Comparison of ENCODE assay signal across 31 mouse cellular contexts in the genomic region with DNA sequence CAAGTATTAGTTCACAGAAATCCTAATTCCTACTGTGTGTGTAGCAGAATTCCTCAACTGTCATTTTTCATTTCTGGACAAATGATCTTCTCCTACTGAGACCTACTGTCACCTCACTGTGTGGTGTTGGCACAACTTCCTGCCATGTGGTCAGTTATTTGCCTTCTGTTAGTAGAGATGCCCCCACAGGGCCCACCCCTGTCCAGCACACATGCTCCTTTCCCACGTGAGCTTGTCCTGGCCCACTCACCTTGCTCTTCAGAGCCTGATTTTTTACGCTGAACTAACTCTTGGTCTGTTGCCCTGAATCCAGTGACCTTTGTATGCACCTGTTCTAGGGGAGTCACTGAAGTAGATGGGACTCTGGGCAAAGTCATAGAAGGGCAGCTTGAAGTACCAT. TPM values are rescaled to one million over a fixed set of nuclear protein-coding genes. Genes with fewer than 3 reads are reported as not detected.
DNase-seq lines count a peak whose midpoint lies in the region; ATAC-seq and TF ChIP-seq lines count a peak whose summit lies in the region.
"Had no signal": no experiment of that assay in that cellular context is flagged by ENCODE, and none has a peak within 500 bp of the region (broad histone marks: within the 10 kb centered on the region; RNA-seq: fewer than 3 reads in every experiment).

No protein-coding gene starts in this region.

- no peak overlapping the region for H3K4me2 ChIP-seq in hindbrain, postnatal 0 days (ENCODE audit: low read depth, low read length)
- H3K4me2 ChIP-seq in intestine, postnatal 0 days (replicated peaks; ENCODE audit: low read depth): no peak overlapping the region
- H3K4me2 ChIP-seq: embryonic facial prominence, embryonic 12.5 days; heart, embryonic 12.5 days; hindbrain, embryonic 15.5 days; liver, embryonic 12.5 days; midbrain, embryonic 13.5 days had no signal

- peak; percentile 30 for DNase-seq in hindbrain, postnatal 0 days (ENCODE audit: low spot score)
- DNase-seq in hindbrain, embryonic 10.5 days (ENCODE audit: low spot score): no peak
- DNase-seq in brain, adult 2 months (ENCODE audit: low read depth, low spot score): peak; percentile 99
- DNase-seq in cerebellum, adult 2 months: peak; percentile 88 to 97
- peak; percentile 89 to 94 for DNase-seq in cerebellum, postnatal 14 days
- DNase-seq in gastrocnemius, adult 2 months: no peak
- no peak for DNase-seq in spleen, postnatal 36 days (ENCODE audit: low spot score in 2 of 2)
- DNase-seq: adrenal gland, adult 2 months; adrenal gland, postnatal 36 days; embryo, embryonic 11 days; heart, adult 2 months; kidney, postnatal 14 days; liver, postnatal 0 days; lung, postnatal 36 days; retina, postnatal 1 day; spleen, adult 18-20 months; thymus, adult 18-20 months; thymus, postnatal 25 days had no signal

- H3K27me3 ChIP-seq in hindbrain, postnatal 0 days (ENCODE audit: insufficient read depth, low read length): no peaks in the 10 kb centered on the region
- H3K27me3 ChIP-seq in hindbrain, embryonic 10.5 days (ENCODE audit: insufficient read depth, poor library complexity, severe bottlenecking): no peaks in the 10 kb centered on the region
- H3K27me3 ChIP-seq in cerebellum, adult 2 months (ENCODE audit: control insufficient read depth, insufficient read depth, low read length): no peaks in the 10 kb centered on the region
- H3K27me3 ChIP-seq in intestine, postnatal 0 days (replicated peaks; ENCODE audit: control insufficient read depth, insufficient read depth, low read length): no peaks in the 10 kb centered on the region
- H3K27me3 ChIP-seq: CH12.LX; embryonic facial prominence, embryonic 12.5 days; heart, embryonic 12.5 days; hindbrain, embryonic 15.5 days; liver, embryonic 12.5 days; midbrain, embryonic 13.5 days had no signal

- no peak overlapping the region for H3K9ac ChIP-seq in hindbrain, postnatal 0 days (replicated peaks; ENCODE audit: low read length)
- H3K9ac ChIP-seq in intestine, postnatal 0 days (ENCODE audit: low read depth, low read length): no peak overlapping the region
- H3K9ac ChIP-seq: embryonic facial prominence, embryonic 12.5 days; heart, embryonic 12.5 days; hindbrain, embryonic 15.5 days; liver, embryonic 12.5 days; liver, postnatal 0 days; midbrain, embryonic 13.5 days had no signal

- no peak for TF ChIP-seq POLR2A in cerebellum, adult 2 months (IDR thresholded peaks at IDR 0.05; ENCODE audit: borderline replicate concordance, insufficient read depth, low read length)

- H3K27ac ChIP-seq in hindbrain, postnatal 0 days: no peak overlapping the region
- H3K27ac ChIP-seq in hindbrain, embryonic 10.5 days: no peak overlapping the region
- H3K27ac ChIP-seq in cerebellum, adult 2 months (ENCODE audit: insufficient read depth, low read length): no peak overlapping the region; the same call in 1 of the 2 replicates
- no peak overlapping the region for H3K27ac ChIP-seq in gastrocnemius, adult 2 months
- no peak overlapping the region for H3K27ac ChIP-seq in intestine, postnatal 0 days (ENCODE audit: low read depth, low read length)
- H3K27ac ChIP-seq: embryonic facial prominence, embryonic 12.5 days; heart, adult 2 months; hindbrain, embryonic 15.5 days; left cerebral cortex, adult 2 months; liver, embryonic 12.5 days; midbrain, embryonic 13.5 days; stomach, postnatal 0 days had no signal

- H3K4me3 ChIP-seq in hindbrain, postnatal 0 days (ENCODE audit: low read length): no peak overlapping the region
- no peak overlapping the region for H3K4me3 ChIP-seq in hindbrain, embryonic 10.5 days
- H3K4me3 ChIP-seq in cerebellum, adult 2 months (replicated peaks; ENCODE audit: insufficient read depth, low read depth, low read length): no peak overlapping the region
- H3K4me3 ChIP-seq in gastrocnemius, adult 2 months: no peak overlapping the region
- H3K4me3 ChIP-seq in intestine, postnatal 0 days (ENCODE audit: low read depth, low read length): no peak overlapping the region
- H3K4me3 ChIP-seq: embryonic facial prominence, embryonic 12.5 days; heart, adult 2 months; heart, embryonic 12.5 days; hindbrain, embryonic 15.5 days; left cerebral cortex, adult 2 months; liver, embryonic 12.5 days; megakaryocyte, embryonic 14.5 days; midbrain, embryonic 13.5 days had no signal

- WGBS in hindbrain, postnatal 0 days: 69% methylated on average over 2 of the region's 2 CpGs
- 79% methylated on average over 2 of the region's 2 CpGs for WGBS in hindbrain, embryonic 10.5 days
- WGBS in cerebellum, adult 2 months: 11% methylated on average over 2 of the region's 2 CpGs
- 88% methylated on average over 2 of the region's 2 CpGs for WGBS in intestine, postnatal 0 days

- peak; percentile 52; the same call in 1 of the 2 replicates for ATAC-seq in hindbrain, postnatal 0 days
- no peak for ATAC-seq in intestine, postnatal 0 days
- ATAC-seq: activated CD4-positive, CD25-positive, alpha-beta regulatory T cell, adult 4 months; forebrain, embryonic 14.5 days; liver, embryonic 12.5 days; liver, postnatal 0 days; midbrain, embryonic 13.5 days had no signal

- H3K4me1 ChIP-seq in hindbrain, postnatal 0 days (ENCODE audit: insufficient read depth, low read length): no peaks in the 10 kb centered on the region
- peaks cover 13% of the 10 kb centered on the region for H3K4me1 ChIP-seq in hindbrain, embryonic 10.5 days (replicated peaks)
- H3K4me1 ChIP-seq in cerebellum, adult 2 months (ENCODE audit: control insufficient read depth, insufficient read depth, low read length): peaks cover 40% of the 10 kb centered on the region
- H3K4me1 ChIP-seq in intestine, postnatal 0 days (replicated peaks; ENCODE audit: control insufficient read depth, insufficient read depth, low read length): no peaks in the 10 kb centered on the region
- H3K4me1 ChIP-seq: embryonic facial prominence, embryonic 12.5 days; heart, embryonic 12.5 days; hindbrain, embryonic 15.5 days; liver, embryonic 12.5 days; midbrain, embryonic 13.5 days had no signal

- no peaks in the 10 kb centered on the region for H3K9me3 ChIP-seq in hindbrain, postnatal 0 days (ENCODE audit: low read length)
- no peaks in the 10 kb centered on the region for H3K9me3 ChIP-seq in hindbrain, embryonic 10.5 days
- no peaks in the 10 kb centered on the region for H3K9me3 ChIP-seq in intestine, postnatal 0 days (ENCODE audit: control insufficient read depth)
- H3K9me3 ChIP-seq: embryonic facial prominence, embryonic 12.5 days; heart, embryonic 12.5 days; hindbrain, embryonic 15.5 days; liver, embryonic 12.5 days; midbrain, embryonic 13.5 days had no signal

- no peak for TF ChIP-seq CTCF in hindbrain, postnatal 0 days (IDR thresholded peaks at IDR 0.05; ENCODE audit: low read depth)
- TF ChIP-seq CTCF in cerebellum, adult 2 months (IDR thresholded peaks at IDR 0.05; ENCODE audit: borderline replicate concordance, insufficient read depth, low read depth, low read length): no peak
- TF ChIP-seq CTCF in gastrocnemius, adult 2 months (IDR thresholded peaks at IDR 0.05): no peak
- TF ChIP-seq CTCF in intestine, postnatal 0 days (IDR thresholded peaks at IDR 0.05; ENCODE audit: low read depth): no peak

- H3K36me3 ChIP-seq in hindbrain, postnatal 0 days (ENCODE audit: insufficient read depth, low read length): no peaks in the 10 kb centered on the region
- H3K36me3 ChIP-seq in hindbrain, embryonic 10.5 days: no peaks in the 10 kb centered on the region
- no peaks in the 10 kb centered on the region for H3K36me3 ChIP-seq in intestine, postnatal 0 days (ENCODE audit: control insufficient read depth, insufficient read depth)
- H3K36me3 ChIP-seq: embryonic facial prominence, embryonic 12.5 days; heart, embryonic 12.5 days; hindbrain, embryonic 15.5 days; liver, embryonic 12.5 days; midbrain, embryonic 13.5 days had no signal

- intact Hi-C loops in gastrocnemius, adult 2 months (cut with DNase I): no loop called here

RNA-seq across cellular contexts. Expression of a gene that starts 34.4 kb away (rescaled TPM):
- 112 and 121 TPM in 2 replicates for total RNA-seq in hindbrain, postnatal 0 days (2014; rRNA removed)
- polyA plus RNA-seq in hindbrain, postnatal 0 days (2015; fragmentation: Nextera tagmentation; extraction: Ambion mirVana): 34.9 and 35.3 TPM in 2 replicates
- polyA plus RNA-seq in hindbrain, embryonic 10.5 days (2016; fragmentation: Nextera tagmentation; extraction: Ambion mirVana): 6.0 and 12.0 TPM in 2 replicates
- polyA plus RNA-seq in cerebellum, adult 2 months (2012; rRNA removed): 137 and 155 TPM in 2 replicates
- under 1 TPM; 0.28 to 0.50 TPM for total RNA-seq in gastrocnemius, adult 2 months (2021)
- 3.2 and 3.4 TPM in 2 replicates for polyA plus RNA-seq in intestine, postnatal 0 days (2015; fragmentation: Nextera tagmentation; extraction: Ambion mirVana)
- total RNA-seq: CH12.LX; monocyte, adult 5-6 weeks had no signal
- polyA plus RNA-seq: activated CD4-positive, CD25-positive, alpha-beta regulatory T cell, adult 4 months had no signal

Comparison
In these comparisons a context has a peak if more than half of its experiments do, and no peak if none do; other contexts are left out.
1. DNase-seq: peak in hindbrain, postnatal 0 days (single experiment), brain, adult 2 months (single experiment), cerebellum, adult 2 months (2 of 2) and cerebellum, postnatal 14 days (2 of 2); none in hindbrain, embryonic 10.5 days (single experiment), gastrocnemius, adult 2 months (single experiment) and spleen, postnatal 36 days (0 of 2).